Mouse (Mus musculus) regulatory T cell (primary cell): ENCODE results near the gene Ahnak.
"Not testable (repeated sequence)": the region's sequence is repeated elsewhere in the genome, so short reads cannot be mapped to it uniquely, and the experiment has no call there.

Experiments used
- in situ Hi-C: fragments of 300-600 bp; cut with MboI, MseI; formaldehyde crosslinking; loops from one replicate; pipeline ENCODE4 v1.15.1; 2025; ENCODE audit warnings: high pct_unique_total_duplicates

Gene Ahnak

GRCm38 (mm10) chr19:9038136-9038535 lies 49.1 kb downstream of the Ahnak start:
- in situ Hi-C loops = no loop called here

- in situ Hi-C loops = no loop called here
Measured at GRCm38 (mm10) chr19:9039266-9039665, 50.2 kb downstream of the Ahnak start.

- in situ Hi-C loops = no loop called here
Measured at GRCm38 (mm10) chr19:9039928-9040327, 50.8 kb downstream of the Ahnak start.

- in situ Hi-C loops = no loop called here
Measured at GRCm38 (mm10) chr19:9040649-9041048, 51.6 kb downstream of the Ahnak start.

- in situ Hi-C loops = no loop called here
Measured at GRCm38 (mm10) chr19:9041074-9041473, 52.0 kb downstream of the Ahnak start.

GRCm38 (mm10) chr19:9043123-9043522 lies 54.0 kb downstream of the Ahnak start:
- in situ Hi-C loops = no loop called here

GRCm38 (mm10) chr19:9044291-9044690 lies 55.2 kb downstream of the Ahnak start:
- in situ Hi-C loops = no loop called here

GRCm38 (mm10) chr19:9047207-9047945 lies 58.3 kb downstream of the Ahnak start:
- in situ Hi-C loops = no loop called here

GRCm38 (mm10) chr19:9047946-9048387 lies 58.9 kb downstream of the Ahnak start:
- in situ Hi-C loops = no loop called here

- in situ Hi-C loops = no loop called here
Measured at GRCm38 (mm10) chr19:9048981-9049687, 60.0 kb downstream of the Ahnak start.

- in situ Hi-C loops = no loop called here
Measured at GRCm38 (mm10) chr19:9050294-9051229, 61.5 kb downstream of the Ahnak start.

GRCm38 (mm10) chr19:9051985-9052384 lies 62.9 kb downstream of the Ahnak start:
- in situ Hi-C loops = not testable (repeated sequence)

- in situ Hi-C loops = no loop called here
Measured at GRCm38 (mm10) chr19:9052803-9053431, 63.8 kb downstream of the Ahnak start.

GRCm38 (mm10) chr19:9055153-9055552 lies 66.1 kb downstream of the Ahnak start:
- in situ Hi-C loops = no loop called here

GRCm38 (mm10) chr19:9055703-9056355 lies 66.7 kb downstream of the Ahnak start:
- in situ Hi-C loops = no loop called here

GRCm38 (mm10) chr19:9057679-9058078 lies 68.6 kb downstream of the Ahnak start:
- in situ Hi-C loops = no loop called here

- in situ Hi-C loops = no loop called here
Measured at GRCm38 (mm10) chr19:9058331-9058884, 69.3 kb downstream of the Ahnak start.

GRCm38 (mm10) chr19:9058944-9059343 lies 69.9 kb downstream of the Ahnak start:
- in situ Hi-C loops = no loop called here

GRCm38 (mm10) chr19:9059391-9059790 lies 70.3 kb downstream of the Ahnak start:
- in situ Hi-C loops = no loop called here

- in situ Hi-C loops = no loop called here
Measured at GRCm38 (mm10) chr19:9060103-9060502, 71.0 kb downstream of the Ahnak start.
